Mouse (Mus musculus) forebrain, embryonic 16.5 days (tissue): Measurements from ENCODE around the gene Snd1. TPM values are rescaled to one million over a fixed set of nuclear protein-coding genes. Genes with fewer than 3 reads are reported as not detected.

Source experiments
- ATAC-seq: fragments of 200-750 bp; cut with Nextera tagmentation; 2 replicates; pipeline ENCODE4 v1.8.0; 2017; ENCODE audit warnings: mild to moderate bottlenecking, moderate library complexity
- H3K27ac ChIP-seq: fragments of 300-500 bp; sonication (generic); 2 replicates; pipeline ENCODE4 v1.5.1; 2014; ENCODE audit warnings: low read length, control low read depth
- H3K27me3 ChIP-seq: fragments of 300-500 bp; sonication (generic); replicated peaks from 2 replicates; pipeline ENCODE4 v1.6.1; 2014; ENCODE audit warnings: low read length; ENCODE audit not compliant: control insufficient read depth, insufficient read depth
- H3K36me3 ChIP-seq: fragments of 300-500 bp; sonication (generic); 2 replicates; pipeline ENCODE4 v1.6.1; 2014; ENCODE audit not compliant: control insufficient read depth, insufficient read depth
- H3K4me1 ChIP-seq: fragments of 300-500 bp; sonication (generic); replicated peaks from 2 replicates; pipeline ENCODE4 v1.6.1; 2014; ENCODE audit warnings: low read length; ENCODE audit not compliant: control insufficient read depth, insufficient read depth
- H3K4me2 ChIP-seq: fragments of 300-500 bp; sonication (generic); 2 replicates; pipeline ENCODE4 v1.6.1; 2014; ENCODE audit warnings: mild to moderate bottlenecking, low read length, control low read depth
- H3K4me3 ChIP-seq: fragments of 300-500 bp; sonication (generic); replicated peaks from 2 replicates; pipeline ENCODE4 v1.5.1; 2014; ENCODE audit warnings: mild to moderate bottlenecking, low read length, control low read depth
- H3K9ac ChIP-seq: fragments of 300-500 bp; sonication (generic); replicated peaks from 2 replicates; pipeline ENCODE4 v1.6.1; 2014; ENCODE audit warnings: low read depth, low read length, control low read depth
- H3K9me3 ChIP-seq: fragments of 300-500 bp; sonication (generic); 2 replicates; pipeline ENCODE4 v1.6.1; 2016; ENCODE audit warnings: low read length; ENCODE audit not compliant: control insufficient read depth
- WGBS: fragments of 180-500 bp; shearing (Covaris S2); extraction: QIAGEN DNeasy Blood & Tissue Kit; methylation state at CpG from one replicate; pipeline ENCODE4 v1.1.7; 2014; 5-methylcytosine and 5-hydroxymethylcytosine counted together
- polyA plus RNA-seq: library from polyadenylated mRNA; unstranded; fragments of >200 nt; fragmentation: Nextera tagmentation; extraction: Ambion mirVana; gene quantifications from 2 replicates; pipeline ENCODE4 v1.2.1, GENCODE M21; 2015

Snd1 gene
- polyA plus RNA-seq, 1 experiment from 2014 or later, result 81.0 TPM

GRCm38 (mm10) chr6:28747025-28747424, 272.1 kb downstream of the Snd1 start:
- Histone ChIP-seq H3K4me1 (peaks cover 28% of the 10 kb centered on the region), H3K4me2 (no peak overlapping the region), H3K27ac (no peak overlapping the region), H3K9ac (no peak overlapping the region), H3K4me3 (no peak overlapping the region), H3K36me3 (no peaks in the 10 kb centered on the region), H3K9me3 (no peaks in the 10 kb centered on the region), H3K27me3 (no peaks in the 10 kb centered on the region)
- WGBS, result 70% methylated on average over 5 of the region's 5 CpGs
- peak; percentile 37; the same call in 1 of the 2 replicates for ATAC-seq

- H3K4me1 ChIP-seq, result peaks cover 35% of the 10 kb centered on the region
- WGBS, result 69% methylated on average over 14 of the region's 14 CpGs
- H3K27ac ChIP-seq, result 0 out of 2 replicates have a peak overlapping the region, but pooled peaks have one; percentile 7
- H3K27me3 ChIP-seq, result no peaks in the 10 kb centered on the region
- H3K4me3 ChIP-seq, result no peak overlapping the region
- H3K4me2 ChIP-seq, result no peak overlapping the region
- no peaks in the 10 kb centered on the region for H3K36me3 ChIP-seq
- no peak for ATAC-seq
- H3K9ac ChIP-seq, result no peak overlapping the region
- no peaks in the 10 kb centered on the region for H3K9me3 ChIP-seq
Observed at GRCm38 (mm10) chr6:28747931-28748670, 273.2 kb downstream of the Snd1 start.

DNA sequence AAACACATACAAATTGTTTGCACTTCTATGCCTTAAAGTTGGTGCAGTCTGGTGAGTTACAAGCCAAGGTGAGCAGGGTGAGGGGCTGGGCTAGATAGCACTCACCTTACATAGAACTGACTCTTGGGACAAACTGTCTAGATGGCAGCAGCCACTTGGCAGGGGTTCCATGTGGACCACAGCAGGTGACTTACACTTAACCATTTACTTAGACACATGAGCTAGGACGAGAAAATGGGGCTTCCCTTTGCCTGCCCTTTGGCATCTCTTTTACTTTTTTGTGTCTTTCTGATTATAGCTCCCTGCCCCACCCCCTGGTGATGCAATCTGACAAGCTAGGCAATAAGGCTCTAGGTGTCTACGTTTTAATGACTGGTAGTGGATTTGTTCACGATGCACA, 274.3 kb downstream of the Snd1 start:
- Histone ChIP-seq H3K9ac (no peak overlapping the region), H3K4me2 (no peak overlapping the region), H3K36me3 (no peaks in the 10 kb centered on the region), H3K9me3 (no peaks in the 10 kb centered on the region), H3K27ac (no peak overlapping the region), H3K27me3 (no peaks in the 10 kb centered on the region), H3K4me1 (peaks cover 41% of the 10 kb centered on the region), H3K4me3 (no peak overlapping the region)
- 50% methylated on average over 3 of the region's 3 CpGs for WGBS
- ATAC-seq, result no peak

DNA sequence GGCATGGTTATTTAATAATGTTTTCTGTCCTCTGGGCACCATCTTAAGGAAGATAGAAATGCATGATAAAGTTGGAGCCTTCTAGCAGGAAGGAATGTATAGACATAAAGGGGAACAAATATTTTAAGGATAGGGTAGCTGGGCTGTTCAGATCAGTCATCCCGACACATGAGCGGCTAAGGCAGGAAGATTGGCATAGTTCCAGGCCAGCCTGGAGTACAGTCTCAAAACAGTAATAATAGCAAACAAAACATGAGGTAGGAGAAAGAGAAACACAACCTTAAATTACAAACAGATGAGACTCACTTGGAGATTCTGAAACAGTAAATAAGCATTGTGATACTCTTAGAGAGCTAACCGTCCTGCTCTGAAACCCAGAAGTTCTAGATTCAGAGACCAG, 276.2 kb downstream of the Snd1 start:
- H3K27ac ChIP-seq, result no peak overlapping the region
- H3K4me1 ChIP-seq, result peaks cover 47% of the 10 kb centered on the region
- no peaks in the 10 kb centered on the region for H3K27me3 ChIP-seq
- no peak overlapping the region for H3K4me2 ChIP-seq
- no peaks in the 10 kb centered on the region for H3K9me3 ChIP-seq
- ATAC-seq, result no peak
- no peak overlapping the region for H3K4me3 ChIP-seq
- H3K9ac ChIP-seq, result no peak overlapping the region
- 48% methylated on average over 3 of the region's 3 CpGs for WGBS
- no peaks in the 10 kb centered on the region for H3K36me3 ChIP-seq

DNA sequence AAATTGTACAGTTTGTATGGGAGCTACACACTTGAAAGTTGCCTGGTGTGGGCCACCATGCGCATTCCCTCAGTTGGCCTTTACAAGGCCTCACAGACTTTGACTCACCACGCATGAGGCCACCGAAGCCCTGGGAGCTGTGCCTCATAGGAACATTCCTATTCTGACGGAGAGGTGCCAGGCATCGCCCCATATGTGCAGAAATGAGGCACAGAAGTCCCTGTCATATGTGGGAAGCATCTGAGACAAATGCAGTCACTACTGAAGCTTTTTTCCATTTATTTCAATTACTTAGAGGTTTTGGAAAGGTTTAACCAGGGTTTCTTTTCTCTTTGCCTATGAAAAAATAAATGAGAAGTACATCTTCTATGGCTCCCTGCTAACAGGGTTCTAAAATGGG, 278.3 kb downstream of the Snd1 start:
- peaks cover 58% of the 10 kb centered on the region for H3K4me1 ChIP-seq
- ATAC-seq, result peak; percentile 48

DNA sequence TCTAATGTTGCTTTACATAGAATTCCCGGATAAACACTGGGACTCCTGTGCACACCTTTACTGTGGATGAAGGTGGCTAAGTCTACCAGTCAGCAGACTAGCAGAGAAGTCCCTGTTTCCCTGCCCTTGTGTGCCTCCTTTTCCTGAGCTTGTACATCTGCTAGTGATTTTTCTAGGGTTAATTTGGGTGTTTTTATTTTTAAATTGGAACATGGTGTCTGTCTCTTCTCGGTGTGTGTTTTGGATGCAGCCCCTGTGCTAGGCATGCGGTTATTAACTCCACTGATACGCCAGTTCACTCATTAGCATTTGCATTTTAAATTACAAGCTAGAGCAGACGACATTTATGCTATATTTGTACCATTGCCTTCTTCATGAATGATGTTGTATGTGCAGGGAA, 278.7 kb downstream of the Snd1 start:
- Histone ChIP-seq H3K9me3 (no peaks in the 10 kb centered on the region), H3K27ac (peak overlapping the region; percentile 91), H3K36me3 (no peaks in the 10 kb centered on the region), H3K9ac (0 out of 2 replicates have a peak overlapping the region, but pooled peaks have one; percentile 11), H3K4me1 (peaks cover 54% of the 10 kb centered on the region), H3K4me3 (no peak overlapping the region), H3K27me3 (no peaks in the 10 kb centered on the region), H3K4me2 (peak overlapping the region; percentile 21)
- WGBS, result 31% methylated on average over 5 of the region's 5 CpGs
- ATAC-seq, result peak; percentile 77

More for the DNA sequence above, 278.3 kb downstream of the Snd1 start:
- 68% methylated on average over 5 of the region's 5 CpGs for WGBS
- no peak overlapping the region for H3K9ac ChIP-seq
- peak overlapping the region; percentile 21; the same call in 1 of the 2 replicates for H3K4me2 ChIP-seq
- no peak overlapping the region for H3K4me3 ChIP-seq
- H3K27me3 ChIP-seq, result no peaks in the 10 kb centered on the region
- no peaks in the 10 kb centered on the region for H3K9me3 ChIP-seq
- H3K36me3 ChIP-seq, result no peaks in the 10 kb centered on the region
- H3K27ac ChIP-seq, result peak overlapping the region; percentile 91

DNA sequence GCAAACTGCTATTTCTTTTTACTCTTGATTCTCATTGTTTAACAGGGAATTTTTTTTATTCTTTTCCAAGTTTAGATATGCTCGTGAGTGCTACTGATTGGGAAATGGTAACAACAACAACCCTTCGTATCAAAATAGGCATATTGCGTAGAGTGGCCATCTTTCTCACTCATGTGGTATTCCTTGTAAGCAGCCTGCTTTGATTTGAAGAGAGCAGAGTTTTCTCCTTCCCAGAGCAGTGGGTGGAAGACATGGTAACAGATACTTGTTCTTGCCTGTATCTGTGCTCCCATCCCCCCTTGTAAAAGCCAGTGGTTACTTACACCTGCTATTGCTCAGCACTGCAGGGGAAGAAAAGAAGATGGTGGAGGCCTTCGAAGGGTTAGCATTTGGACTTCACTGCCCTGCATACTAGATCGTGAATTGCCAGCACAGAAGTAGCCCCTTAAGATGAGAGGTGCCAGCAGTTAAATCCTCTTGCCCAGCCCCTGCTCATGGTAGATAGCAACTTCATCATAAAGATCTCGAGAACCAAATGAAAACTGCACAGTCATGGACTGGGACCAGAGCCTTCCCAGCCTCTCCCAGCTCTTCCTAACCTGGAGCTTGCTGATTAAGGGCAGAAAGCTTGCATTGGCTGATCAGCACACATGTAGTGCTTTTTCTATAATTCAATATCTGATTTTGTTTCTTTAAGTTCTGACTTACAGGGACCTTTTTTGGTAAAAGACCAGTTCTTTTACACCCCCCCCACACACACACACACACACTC, 279.4 kb downstream of the Snd1 start:
- H3K4me1 ChIP-seq, result peaks cover 49% of the 10 kb centered on the region
- no peak overlapping the region for H3K4me3 ChIP-seq
- H3K36me3 ChIP-seq, result no peaks in the 10 kb centered on the region
- no peaks in the 10 kb centered on the region for H3K27me3 ChIP-seq
- H3K9ac ChIP-seq, result no peak overlapping the region
- no peak overlapping the region for H3K4me2 ChIP-seq
- H3K27ac ChIP-seq, result peak overlapping the region; percentile 68
- peak; percentile 18; the same call in 1 of the 2 replicates for ATAC-seq
- H3K9me3 ChIP-seq, result no peaks in the 10 kb centered on the region
- WGBS, result 70% methylated on average over 6 of the region's 6 CpGs

GRCm38 (mm10) chr6:28756306-28757018, 281.5 kb downstream of the Snd1 start:
- 7% methylated on average over 10 of the region's 10 CpGs for WGBS
- Histone ChIP-seq H3K4me2 (no peak overlapping the region), H3K4me3 (no peak overlapping the region), H3K4me1 (peaks cover 40% of the 10 kb centered on the region), H3K27ac (peak overlapping the region; percentile 48), H3K9ac (0 out of 2 replicates have a peak overlapping the region, but pooled peaks have one; percentile 11), H3K9me3 (no peaks in the 10 kb centered on the region), H3K27me3 (no peaks in the 10 kb centered on the region), H3K36me3 (no peaks in the 10 kb centered on the region)
- peak; percentile 73 for ATAC-seq

GRCm38 (mm10) chr6:28758293-28758692, 283.4 kb downstream of the Snd1 start:
- 84% methylated on average over 4 of the region's 4 CpGs for WGBS
- no peak for ATAC-seq

More at GRCm38 (mm10) chr6:28758293-28758692, 283.4 kb downstream of the Snd1 start:
- H3K27me3 ChIP-seq, result no peaks in the 10 kb centered on the region
- peaks cover 30% of the 10 kb centered on the region for H3K4me1 ChIP-seq
- H3K4me2 ChIP-seq, result no peak overlapping the region
- no peaks in the 10 kb centered on the region for H3K9me3 ChIP-seq
- no peak overlapping the region for H3K4me3 ChIP-seq
- no peak overlapping the region for H3K27ac ChIP-seq
- no peaks in the 10 kb centered on the region for H3K36me3 ChIP-seq
- H3K9ac ChIP-seq, result no peak overlapping the region
